ENCODE assay signal across 10 mouse cellular contexts in the genomic region with DNA sequence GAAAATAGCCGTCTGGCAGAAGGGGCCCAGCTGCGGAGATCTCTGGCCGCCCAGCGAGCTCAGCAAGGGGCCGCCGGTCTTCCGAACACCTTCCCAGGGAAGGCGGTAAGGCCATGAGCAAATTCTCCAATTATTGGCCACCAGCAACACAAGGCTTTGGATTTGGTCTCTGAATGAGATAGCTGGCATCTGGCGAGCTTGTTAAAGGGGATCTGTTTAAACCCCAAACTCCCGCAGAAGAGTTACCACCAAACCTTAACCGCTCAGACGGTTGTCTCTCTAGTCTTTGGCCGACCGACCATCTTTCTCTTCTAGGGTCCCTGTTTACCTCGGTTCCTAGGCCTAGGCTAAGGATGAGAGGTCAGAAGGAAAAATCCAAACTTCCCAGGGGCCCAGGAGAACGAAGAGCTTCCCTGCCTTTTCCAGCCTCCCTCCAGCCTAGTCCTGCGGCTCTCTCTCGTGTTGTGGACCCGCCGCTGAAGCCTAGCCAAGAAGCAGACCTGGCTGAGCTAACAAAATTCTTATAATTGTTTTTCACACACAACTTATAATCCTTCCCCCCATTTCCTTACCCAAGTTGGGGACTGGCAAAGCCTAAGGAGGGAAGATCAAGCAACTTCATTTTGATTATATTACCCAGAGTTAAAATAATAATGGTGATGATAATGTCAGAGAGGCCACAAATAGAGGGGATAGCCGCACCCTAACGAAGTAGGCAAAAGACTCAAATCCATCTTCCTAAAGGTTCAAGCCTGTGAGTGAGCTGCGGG. TPM values are rescaled to one million over a fixed set of nuclear protein-coding genes. Genes with fewer than 3 reads are reported as not detected.
DNase-seq lines count a peak whose midpoint lies in the region; ATAC-seq and TF ChIP-seq lines count a peak whose summit lies in the region.
"Had no signal": no experiment of that assay in that cellular context is flagged by ENCODE, and none has a peak within 500 bp of the region (broad histone marks: within the 10 kb centered on the region; RNA-seq: fewer than 3 reads in every experiment).

No protein-coding gene starts in this region.

- H3K36me3 ChIP-seq in lung, embryonic 16.5 days (ENCODE audit: control insufficient read depth, insufficient read depth, low read length) = no peaks in the 10 kb centered on the region
- H3K36me3 ChIP-seq in hindbrain, embryonic 15.5 days = no peaks in the 10 kb centered on the region
- no peaks in the 10 kb centered on the region for H3K36me3 ChIP-seq in intestine, postnatal 0 days (ENCODE audit: control insufficient read depth, insufficient read depth)
- peaks cover 39% of the 10 kb centered on the region for H3K36me3 ChIP-seq in neural tube, embryonic 14.5 days (ENCODE audit: control insufficient read depth, insufficient read depth, low read length)

- ATAC-seq in lung, embryonic 16.5 days (ENCODE audit: low read depth) = no peak
- ATAC-seq in hindbrain, embryonic 15.5 days (ENCODE audit: low FRiP score, low read depth) = no peak
- no peak for ATAC-seq in intestine, postnatal 0 days
- ATAC-seq in neural tube, embryonic 14.5 days (ENCODE audit: low read depth) = no peak

- peak overlapping the region; percentile 79 for H3K4me2 ChIP-seq in lung, embryonic 16.5 days (ENCODE audit: low read depth, low read length)
- peak overlapping the region; percentile 59 for H3K4me2 ChIP-seq in hindbrain, embryonic 15.5 days
- H3K4me2 ChIP-seq in intestine, postnatal 0 days (replicated peaks; ENCODE audit: low read depth) = peak overlapping the region; percentile 63
- H3K4me2 ChIP-seq in neural tube, embryonic 14.5 days (ENCODE audit: low read depth, low read length) = peak overlapping the region; percentile 100

- H3K4me1 ChIP-seq in lung, embryonic 16.5 days (replicated peaks; ENCODE audit: control insufficient read depth, insufficient read depth, low read length) = peaks cover 7% of the 10 kb centered on the region
- H3K4me1 ChIP-seq in hindbrain, embryonic 15.5 days (replicated peaks) = 0 out of 2 replicates have a peak, but pooled peaks cover 2% of the 10 kb centered on the region
- H3K4me1 ChIP-seq in intestine, postnatal 0 days (replicated peaks; ENCODE audit: control insufficient read depth, insufficient read depth, low read length) = no peaks in the 10 kb centered on the region; the same call in 1 of the 2 replicates
- H3K4me1 ChIP-seq in neural tube, embryonic 14.5 days (ENCODE audit: control insufficient read depth, insufficient read depth, low read length) = peaks cover 49% of the 10 kb centered on the region

- TF ChIP-seq CTCF in intestine, postnatal 0 days (IDR thresholded peaks at IDR 0.05; ENCODE audit: low read depth) = no peak

- H3K9me3 ChIP-seq in lung, embryonic 16.5 days (ENCODE audit: control insufficient read depth, low read length) = no peaks in the 10 kb centered on the region
- H3K9me3 ChIP-seq in hindbrain, embryonic 15.5 days = no peaks in the 10 kb centered on the region
- no peaks in the 10 kb centered on the region for H3K9me3 ChIP-seq in intestine, postnatal 0 days (ENCODE audit: control insufficient read depth)
- H3K9me3 ChIP-seq in neural tube, embryonic 14.5 days (ENCODE audit: control insufficient read depth, low read length) = no peaks in the 10 kb centered on the region

- H3K27ac ChIP-seq in lung, embryonic 16.5 days (ENCODE audit: low read length) = peak overlapping the region; percentile 73
- peak overlapping the region; percentile 96 for H3K27ac ChIP-seq in hindbrain, embryonic 15.5 days (replicated peaks)
- H3K27ac ChIP-seq in intestine, postnatal 0 days (ENCODE audit: low read depth, low read length) = no peak overlapping the region
- H3K27ac ChIP-seq in neural tube, embryonic 14.5 days (ENCODE audit: low read depth, low read length) = peak overlapping the region; percentile 100
- H3K27ac ChIP-seq: heart, adult 2 months had no signal

- H3K4me3 ChIP-seq in lung, embryonic 16.5 days (ENCODE audit: low read length) = peak overlapping the region; percentile 58
- H3K4me3 ChIP-seq in hindbrain, embryonic 15.5 days = peak overlapping the region; percentile 47
- peak overlapping the region; percentile 43; the same call in 1 of the 2 replicates for H3K4me3 ChIP-seq in intestine, postnatal 0 days (ENCODE audit: low read depth, low read length)
- H3K4me3 ChIP-seq in neural tube, embryonic 14.5 days (ENCODE audit: low read depth, low read length) = peak overlapping the region; percentile 95

- WGBS in lung, embryonic 16.5 days = 16% methylated on average over 23 of the region's 23 CpGs
- 5% methylated on average over 23 of the region's 23 CpGs for WGBS in hindbrain, embryonic 15.5 days
- WGBS in intestine, postnatal 0 days = 33% methylated on average over 23 of the region's 23 CpGs
- WGBS in neural tube, embryonic 14.5 days = 4% methylated on average over 23 of the region's 23 CpGs

- DNase-seq in lung, postnatal 10 days = no peak
- no peak for DNase-seq in frontal cortex, postnatal 36 days (ENCODE audit: low spot score in 2 of 2)
- DNase-seq in embryo, embryonic 10 days (ENCODE audit: low spot score) = no peak
- no peak for DNase-seq in testis, postnatal 14 days (ENCODE audit: low spot score)

- peaks cover 68% of the 10 kb centered on the region for H3K27me3 ChIP-seq in lung, embryonic 16.5 days (ENCODE audit: control insufficient read depth, insufficient read depth, low read depth, low read length)
- H3K27me3 ChIP-seq in hindbrain, embryonic 15.5 days = peaks cover 62% of the 10 kb centered on the region
- peaks cover 74% of the 10 kb centered on the region for H3K27me3 ChIP-seq in intestine, postnatal 0 days (replicated peaks; ENCODE audit: control insufficient read depth, insufficient read depth, low read length)
- H3K27me3 ChIP-seq in neural tube, embryonic 14.5 days (ENCODE audit: control insufficient read depth, insufficient read depth, low read length) = no peaks in the 10 kb centered on the region

- peak overlapping the region; percentile 64 for H3K9ac ChIP-seq in lung, embryonic 16.5 days (ENCODE audit: low read length)
- peak overlapping the region; percentile 28 for H3K9ac ChIP-seq in hindbrain, embryonic 15.5 days
- no peak overlapping the region for H3K9ac ChIP-seq in intestine, postnatal 0 days (ENCODE audit: low read depth, low read length)
- H3K9ac ChIP-seq in neural tube, embryonic 14.5 days (replicated peaks; ENCODE audit: low read depth, low read length) = peak overlapping the region; percentile 100

RNA-seq across cellular contexts. Expression of a gene that starts 0.6 kb away (rescaled TPM):
- 39.2 and 46.6 TPM in 2 replicates for polyA plus RNA-seq in lung, embryonic 16.5 days (2015; fragmentation: Nextera tagmentation; extraction: Ambion mirVana)
- 115 and 140 TPM in 2 replicates for polyA plus RNA-seq in hindbrain, embryonic 15.5 days (2015; fragmentation: Nextera tagmentation; extraction: Ambion mirVana)
- polyA plus RNA-seq in intestine, postnatal 0 days (2015; fragmentation: Nextera tagmentation; extraction: Ambion mirVana) = 14.7 and 15.8 TPM in 2 replicates
- polyA plus RNA-seq in neural tube, embryonic 14.5 days (2014; fragmentation: Nextera tagmentation; extraction: Ambion mirVana) = 49.1 and 52.4 TPM in 2 replicates

RNA-seq across cellular contexts. Expression of a gene that starts 10.3 kb away (rescaled TPM):
- polyA plus RNA-seq in lung, embryonic 16.5 days (2015; fragmentation: Nextera tagmentation; extraction: Ambion mirVana) = 8.8 and 11.6 TPM in 2 replicates
- polyA plus RNA-seq in hindbrain, embryonic 15.5 days (2015; fragmentation: Nextera tagmentation; extraction: Ambion mirVana) = 52.1 and 66.7 TPM in 2 replicates
- 5.7 and 6.4 TPM in 2 replicates for polyA plus RNA-seq in intestine, postnatal 0 days (2015; fragmentation: Nextera tagmentation; extraction: Ambion mirVana)
- polyA plus RNA-seq in neural tube, embryonic 14.5 days (2014; fragmentation: Nextera tagmentation; extraction: Ambion mirVana) = 138 and 141 TPM in 2 replicates
- polyA plus RNA-seq: heart, adult 2 months had no signal

RNA-seq across cellular contexts. Expression of a gene that starts 15.5 kb away (rescaled TPM):
- 3.4 TPM in 2 replicates for polyA plus RNA-seq in lung, embryonic 16.5 days (2015; fragmentation: Nextera tagmentation; extraction: Ambion mirVana)
- 3.5 and 3.8 TPM in 2 replicates for polyA plus RNA-seq in hindbrain, embryonic 15.5 days (2015; fragmentation: Nextera tagmentation; extraction: Ambion mirVana)
- polyA plus RNA-seq in intestine, postnatal 0 days (2015; fragmentation: Nextera tagmentation; extraction: Ambion mirVana) = 1.1 and 1.5 TPM in 2 replicates
- polyA plus RNA-seq in neural tube, embryonic 14.5 days (2014; fragmentation: Nextera tagmentation; extraction: Ambion mirVana) = 3.4 and 4.1 TPM in 2 replicates

RNA-seq across cellular contexts. Expression of a gene that starts 16.1 kb away (rescaled TPM):
- 2.2 and 3.2 TPM in 2 replicates for polyA plus RNA-seq in lung, embryonic 16.5 days (2015; fragmentation: Nextera tagmentation; extraction: Ambion mirVana)
- 26.5 and 33.6 TPM in 2 replicates for polyA plus RNA-seq in hindbrain, embryonic 15.5 days (2015; fragmentation: Nextera tagmentation; extraction: Ambion mirVana)
- polyA plus RNA-seq in intestine, postnatal 0 days (2015; fragmentation: Nextera tagmentation; extraction: Ambion mirVana) = 7.6 and 8.5 TPM in 2 replicates
- 120 and 133 TPM in 2 replicates for polyA plus RNA-seq in neural tube, embryonic 14.5 days (2014; fragmentation: Nextera tagmentation; extraction: Ambion mirVana)
- polyA plus RNA-seq: heart, adult 2 months; thymus, postnatal 0 days had no signal

RNA-seq across cellular contexts. Expression of a gene that starts 20.6 kb away (rescaled TPM):
- polyA plus RNA-seq in lung, embryonic 16.5 days (2015; fragmentation: Nextera tagmentation; extraction: Ambion mirVana) = 2.1 and 2.6 TPM in 2 replicates
- 12.8 and 13.2 TPM in 2 replicates for polyA plus RNA-seq in hindbrain, embryonic 15.5 days (2015; fragmentation: Nextera tagmentation; extraction: Ambion mirVana)
- polyA plus RNA-seq in intestine, postnatal 0 days (2015; fragmentation: Nextera tagmentation; extraction: Ambion mirVana) = 1.1 and 1.3 TPM in 2 replicates
- polyA plus RNA-seq in neural tube, embryonic 14.5 days (2014; fragmentation: Nextera tagmentation; extraction: Ambion mirVana) = 13.5 and 13.9 TPM in 2 replicates

Comparison
In these comparisons a context has a peak if more than half of its experiments do, and no peak if none do; other contexts are left out.
1. H3K4me3 ChIP-seq: peak in every context shown above with its lines; median percentile 95 in neural tube, embryonic 14.5 days; 58 in lung, embryonic 16.5 days; 47 in hindbrain, embryonic 15.5 days; 43 in intestine, postnatal 0 days.